Mouse (Mus musculus): ENCODE measurements around the gene Ube2z. TPM values are rescaled to one million over a fixed set of nuclear protein-coding genes. Genes with fewer than 3 reads are reported as not detected.

Gene Ube2z
- polyA plus RNA-seq, 1 experiment from 2014 or later: 34.0 TPM

DNA sequence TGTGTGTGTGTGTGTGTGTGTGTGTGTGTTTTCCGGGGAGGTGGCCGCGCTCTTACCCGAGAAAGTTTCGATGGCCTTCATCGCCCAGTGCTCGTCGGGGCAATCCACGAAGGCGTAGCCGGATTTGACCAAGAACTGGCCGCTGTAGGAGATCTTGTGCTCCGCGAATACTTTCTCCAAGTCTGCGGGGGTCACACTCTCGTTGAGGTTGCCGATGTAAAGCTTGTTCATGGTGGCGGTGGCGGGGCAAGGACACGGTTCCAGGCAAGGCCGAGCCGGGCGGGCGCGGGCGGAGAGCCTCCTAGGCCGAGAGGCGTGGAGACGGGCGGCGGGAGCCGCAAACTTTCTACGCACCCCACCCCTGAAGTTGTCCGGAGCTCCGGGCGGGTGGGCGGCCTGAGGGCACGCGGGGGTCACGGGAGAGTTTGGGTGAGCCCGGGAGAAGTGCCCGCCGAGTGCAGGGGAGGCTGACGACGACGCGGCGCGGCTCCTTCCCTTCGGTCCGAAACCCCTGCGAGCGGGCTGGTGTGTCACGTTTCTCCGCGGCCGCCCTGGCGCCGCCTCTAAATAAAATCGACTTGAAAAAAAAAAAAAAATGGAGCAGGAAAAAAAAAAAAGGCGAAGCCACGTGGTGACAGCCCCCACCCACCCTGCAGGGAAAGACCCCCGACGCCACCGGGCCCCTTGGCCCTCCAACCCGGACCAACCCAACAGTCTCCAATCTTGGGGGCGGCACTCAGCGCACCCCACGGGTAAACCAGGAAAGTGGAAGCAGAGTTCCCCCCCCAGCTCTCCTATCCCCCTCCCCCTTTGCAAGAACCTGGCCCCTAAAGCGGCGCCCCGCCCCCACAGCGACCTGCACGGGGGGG, 59.6 kb downstream of the Ube2z start, which contains the start of gene Igf2bp1:
TSS of gene Igf2bp1 (minus strand) at position 538 of the 869 bp plus-strand sequence.
- H3K27ac ChIP-seq (ENCODE audit: low read length): peak within 1 kb of the TSS; percentile 92
- H3K4me3 ChIP-seq (replicated peaks; ENCODE audit: low read length): peak within 1 kb of the TSS; percentile 84
- no peaks in the 10 kb centered on the region for H3K9me3 ChIP-seq (replicated peaks; ENCODE audit: control insufficient read depth, low read length)
- ATAC-seq (ENCODE audit: insufficient read depth, low FRiP score): peak; percentile 61; the same call in 1 of the 2 replicates
- H3K4me2 ChIP-seq (ENCODE audit: low read depth, low read length): peak within 1 kb of the TSS; percentile 92
- H3K27me3 ChIP-seq (ENCODE audit: control insufficient read depth, insufficient read depth, low read length): 0 out of 2 replicates have a peak, but pooled peaks cover 3% of the 10 kb centered on the region
- no peaks in the 10 kb centered on the region for H3K36me3 ChIP-seq (ENCODE audit: control insufficient read depth, insufficient read depth, low read length)
- peaks cover 30% of the 10 kb centered on the region for H3K4me1 ChIP-seq (ENCODE audit: control insufficient read depth, insufficient read depth, low read length)
- under 1% methylated on average over 68 of the region's 74 CpGs for WGBS
- peak within 1 kb of the TSS; percentile 96 for H3K9ac ChIP-seq (ENCODE audit: low read length)

DNA sequence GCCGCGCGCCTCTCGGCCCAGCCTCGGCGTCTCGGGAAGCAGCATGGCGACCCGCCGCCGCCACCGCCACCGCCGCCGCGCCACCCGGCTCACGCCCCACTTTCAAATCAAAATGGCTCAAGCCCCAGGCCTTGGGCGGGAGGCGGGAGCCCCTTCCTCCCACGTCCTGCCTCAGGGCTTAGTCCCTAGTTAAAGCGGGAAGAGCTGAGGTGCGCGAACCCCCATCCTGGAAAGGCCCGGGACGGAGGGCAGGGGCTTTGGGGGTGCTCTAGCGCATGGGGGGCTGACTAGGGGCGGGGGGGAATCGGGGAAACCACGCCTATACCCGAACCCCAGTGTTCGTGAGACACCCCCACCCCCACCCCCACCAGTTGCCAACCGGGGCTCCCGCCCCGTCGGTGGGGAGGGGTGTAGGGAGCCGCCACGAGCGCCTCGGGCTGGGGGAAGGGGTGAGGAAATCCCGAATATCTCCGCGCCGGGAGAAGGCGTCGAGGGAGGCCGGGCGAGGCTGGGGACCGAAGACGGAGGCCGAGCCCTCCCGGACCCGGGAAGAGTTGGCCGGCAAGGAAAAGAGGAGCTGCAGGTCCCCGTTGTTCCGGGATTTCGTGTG, 60.3 kb downstream of the Ube2z start:
- ATAC-seq (ENCODE audit: insufficient read depth, low FRiP score): peak; percentile 57
- WGBS: under 1% methylated on average over 54 of the region's 57 CpGs
- peaks cover 30% of the 10 kb centered on the region for H3K4me1 ChIP-seq (ENCODE audit: control insufficient read depth, insufficient read depth, low read length)

DNA sequence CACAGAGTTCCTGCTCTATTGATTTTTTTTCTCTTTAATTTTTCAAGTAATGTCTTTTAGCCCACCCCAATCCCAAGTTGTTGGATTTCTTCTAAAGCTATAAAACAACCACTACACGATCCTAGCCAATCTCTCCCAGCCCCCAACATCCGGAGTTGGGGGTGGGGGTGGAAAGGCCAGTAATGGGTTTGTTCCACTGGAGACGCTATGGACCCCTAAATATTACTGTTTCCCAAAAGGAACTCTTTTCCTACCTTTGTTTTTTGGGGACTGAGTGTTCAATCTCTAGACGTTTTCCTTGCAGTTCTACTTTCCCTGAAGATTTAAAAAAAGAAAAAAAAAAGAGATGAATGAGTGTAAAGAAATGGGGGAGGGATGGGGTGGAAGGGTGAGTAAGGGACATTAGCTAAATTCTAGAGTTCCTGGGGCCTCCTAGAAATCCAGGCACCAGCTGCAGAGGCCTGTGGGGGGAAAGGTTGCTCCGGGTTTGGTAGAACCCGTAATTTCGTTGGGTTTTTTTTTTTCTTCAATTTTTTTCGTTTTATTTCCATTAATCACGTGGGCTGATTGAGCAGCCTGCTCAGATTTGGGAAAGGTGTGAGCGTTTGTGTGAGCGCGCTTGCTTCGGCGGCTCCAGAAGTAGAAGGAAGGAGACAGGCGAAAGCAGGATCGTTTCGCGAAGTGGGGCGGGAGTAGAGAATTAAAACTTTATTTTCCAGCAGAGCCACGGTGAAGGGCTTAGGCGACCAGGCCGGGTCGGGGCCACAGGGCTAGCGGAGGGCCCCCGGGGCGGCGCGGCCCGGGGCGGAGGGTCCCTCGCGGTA, 61.0 kb downstream of the Ube2z start:
- Histone ChIP-seq H3K27me3 (ENCODE audit: control insufficient read depth, insufficient read depth, low read length) (0 out of 2 replicates have a peak, but pooled peaks cover 3% of the 10 kb centered on the region), H3K4me3 (replicated peaks; ENCODE audit: low read length) (peak overlapping the region; percentile 84), H3K36me3 (ENCODE audit: control insufficient read depth, insufficient read depth, low read length) (no peaks in the 10 kb centered on the region), H3K9ac (ENCODE audit: low read length) (peak overlapping the region; percentile 96), H3K4me2 (ENCODE audit: low read depth, low read length) (peak overlapping the region; percentile 92), H3K9me3 (replicated peaks; ENCODE audit: control insufficient read depth, low read length) (no peaks in the 10 kb centered on the region), H3K4me1 (ENCODE audit: control insufficient read depth, insufficient read depth, low read length) (peaks cover 30% of the 10 kb centered on the region), H3K27ac (ENCODE audit: low read length) (peak overlapping the region; percentile 92)
- 1% methylated on average over 32 of the region's 32 CpGs for WGBS
- no peak for ATAC-seq (ENCODE audit: insufficient read depth, low FRiP score)

More for the DNA sequence above, 60.3 kb downstream of the Ube2z start:
- H3K4me2 ChIP-seq (ENCODE audit: low read depth, low read length): peak overlapping the region; percentile 92
- peak overlapping the region; percentile 92 for H3K27ac ChIP-seq (ENCODE audit: low read length)
- H3K36me3 ChIP-seq (ENCODE audit: control insufficient read depth, insufficient read depth, low read length): no peaks in the 10 kb centered on the region
- H3K9ac ChIP-seq (ENCODE audit: low read length): peak overlapping the region; percentile 96
- no peaks in the 10 kb centered on the region for H3K9me3 ChIP-seq (replicated peaks; ENCODE audit: control insufficient read depth, low read length)
- H3K27me3 ChIP-seq (ENCODE audit: control insufficient read depth, insufficient read depth, low read length): 0 out of 2 replicates have a peak, but pooled peaks cover 3% of the 10 kb centered on the region
- peak overlapping the region; percentile 84 for H3K4me3 ChIP-seq (replicated peaks; ENCODE audit: low read length)

DNA sequence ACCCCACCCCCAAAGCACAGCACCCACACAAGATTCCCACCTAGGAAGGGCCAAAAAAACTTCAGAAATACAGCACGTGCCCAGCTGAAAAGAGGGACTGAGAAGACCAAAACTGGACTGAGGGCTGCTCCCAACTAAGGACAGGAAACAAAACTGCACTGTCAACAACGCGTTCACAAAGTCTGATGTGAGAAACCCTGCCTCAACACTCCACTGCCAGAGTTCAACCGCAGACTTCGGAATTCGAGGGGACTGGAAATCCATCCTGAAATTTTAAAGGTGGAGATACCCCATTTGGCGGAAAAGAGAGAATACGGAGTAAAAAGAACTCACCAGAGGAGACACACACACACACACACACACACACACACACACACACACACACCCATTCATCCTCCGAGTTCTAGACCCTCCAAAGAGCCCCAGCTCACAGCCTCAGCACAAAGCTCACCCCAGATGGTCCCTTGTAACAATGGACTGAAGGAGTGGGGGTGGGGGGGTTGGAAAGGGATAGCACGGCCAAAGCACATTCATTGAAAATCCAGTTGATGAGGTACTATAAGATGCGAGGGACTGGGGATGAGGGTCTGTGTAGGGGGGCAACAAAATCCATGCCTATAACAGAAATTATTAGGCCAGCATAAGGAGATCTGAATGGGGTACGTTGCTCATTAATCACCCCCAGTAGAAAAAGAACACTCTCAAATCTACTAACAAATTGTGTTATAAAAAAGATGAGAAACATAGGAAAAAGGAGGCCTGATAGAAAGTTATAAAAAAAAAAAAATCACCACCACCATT, 61.9 kb downstream of the Ube2z start:
- peak overlapping the region; percentile 84 for H3K4me3 ChIP-seq (replicated peaks; ENCODE audit: low read length)
- WGBS: 9% methylated on average over 12 of the region's 12 CpGs
- H3K27me3 ChIP-seq (ENCODE audit: control insufficient read depth, insufficient read depth, low read length): no peaks in the 10 kb centered on the region
- 0 out of 2 replicates have a peak overlapping the region, but pooled peaks have one; percentile 1 for H3K27ac ChIP-seq (ENCODE audit: low read length)
- H3K9ac ChIP-seq (ENCODE audit: low read length): peak overlapping the region; percentile 53
- H3K4me2 ChIP-seq (ENCODE audit: low read depth, low read length): peak overlapping the region; percentile 92
- no peak for ATAC-seq (ENCODE audit: insufficient read depth, low FRiP score)
- H3K4me1 ChIP-seq (ENCODE audit: control insufficient read depth, insufficient read depth, low read length): peaks cover 30% of the 10 kb centered on the region
- H3K9me3 ChIP-seq (replicated peaks; ENCODE audit: control insufficient read depth, low read length): no peaks in the 10 kb centered on the region
- H3K36me3 ChIP-seq (ENCODE audit: control insufficient read depth, insufficient read depth, low read length): no peaks in the 10 kb centered on the region

Other genes starting within 250 kb of the Ube2z start
- 0.54 and 0.94 TPM in 2 replicates for gene Phospho1, start 240.9 kb downstream of the Ube2z start, polyA plus RNA-seq (2015; fragmentation: Nextera tagmentation; extraction: Ambion mirVana)
- 16.1 and 18.2 TPM in 2 replicates for gene Gngt2, start 228.2 kb downstream of the Ube2z start, polyA plus RNA-seq (2015; fragmentation: Nextera tagmentation; extraction: Ambion mirVana)
- gene Abi3, start 222.9 kb downstream of the Ube2z start, polyA plus RNA-seq (2015; fragmentation: Nextera tagmentation; extraction: Ambion mirVana): 9.7 and 9.9 TPM in 2 replicates
- 3.0 and 4.5 TPM in 2 replicates for gene B4galnt2, start 150.5 kb downstream of the Ube2z start, polyA plus RNA-seq (2015; fragmentation: Nextera tagmentation; extraction: Ambion mirVana)
- 24.1 and 26.7 TPM in 2 replicates for gene Igf2bp1, start 59.4 kb downstream of the Ube2z start, polyA plus RNA-seq (2015; fragmentation: Nextera tagmentation; extraction: Ambion mirVana)
- 2.5 and 5.3 TPM in 2 replicates for gene Gip, start 40.8 kb downstream of the Ube2z start, polyA plus RNA-seq (2015; fragmentation: Nextera tagmentation; extraction: Ambion mirVana)
- 80.5 and 92.6 TPM in 2 replicates for gene Snf8, start 30.5 kb downstream of the Ube2z start, polyA plus RNA-seq (2015; fragmentation: Nextera tagmentation; extraction: Ambion mirVana)
- 693 and 716 TPM in 2 replicates for gene Atp5g1, start 10.3 kb upstream of the Ube2z start, polyA plus RNA-seq (2015; fragmentation: Nextera tagmentation; extraction: Ambion mirVana)
- 0.25 TPM in 1 of 2 replicates, not detected in the other for gene Calcoco2, start 46.6 kb upstream of the Ube2z start, polyA plus RNA-seq (2015; fragmentation: Nextera tagmentation; extraction: Ambion mirVana)
- gene Ttll6, start 68.4 kb upstream of the Ube2z start, polyA plus RNA-seq (2015; fragmentation: Nextera tagmentation; extraction: Ambion mirVana): 0.21 and 0.58 TPM in 2 replicates
- gene Hoxb13, start 128.9 kb upstream of the Ube2z start, polyA plus RNA-seq (2015; fragmentation: Nextera tagmentation; extraction: Ambion mirVana): not detected in 2 replicates
- gene Hoxb9, start 206.1 kb upstream of the Ube2z start, polyA plus RNA-seq (2015; fragmentation: Nextera tagmentation; extraction: Ambion mirVana): 0.14 and 0.16 TPM in 2 replicates
- 0.44 and 1.5 TPM in 2 replicates for gene Hoxb8, start 216.5 kb upstream of the Ube2z start, polyA plus RNA-seq (2015; fragmentation: Nextera tagmentation; extraction: Ambion mirVana)
- gene Hoxb7, start 221.2 kb upstream of the Ube2z start, polyA plus RNA-seq (2015; fragmentation: Nextera tagmentation; extraction: Ambion mirVana): 6.3 and 8.3 TPM in 2 replicates
- gene Hoxb6, start 227.1 kb upstream of the Ube2z start, polyA plus RNA-seq (2015; fragmentation: Nextera tagmentation; extraction: Ambion mirVana): 5.6 and 8.3 TPM in 2 replicates
- gene Hoxb5, start 237.9 kb upstream of the Ube2z start, polyA plus RNA-seq (2015; fragmentation: Nextera tagmentation; extraction: Ambion mirVana): 13.8 TPM in 2 replicates